Mouse (Mus musculus) embryonic facial prominence, embryonic 15.5 days (tissue): ENCODE results near the gene Gm7879. TPM values are rescaled to one million over a fixed set of nuclear protein-coding genes. Genes with fewer than 3 reads are reported as not detected.

Experiments
- ATAC-seq: fragments of 200-750 bp; cut with Nextera tagmentation; 2 replicates; pipeline ENCODE4 v1.8.0; 2017; ENCODE audit warnings: low read depth, moderate TSS enrichment; ENCODE audit not compliant: insufficient number of reproducible peaks, low FRiP score, low TSS enrichment
- H3K27ac ChIP-seq: fragments of 300-500 bp; sonication (generic); replicated peaks from 2 replicates; pipeline ENCODE4 v1.5.1; 2015; ENCODE audit warnings: mild to moderate bottlenecking, inconsistent platforms
- H3K27me3 ChIP-seq: fragments of 300-500 bp; sonication (generic); 2 replicates; pipeline ENCODE4 v1.6.1; 2015; ENCODE audit warnings: inconsistent platforms
- H3K36me3 ChIP-seq: fragments of 300-500 bp; sonication (generic); 2 replicates; pipeline ENCODE4 v1.6.1; 2015; ENCODE audit warnings: mild to moderate bottlenecking, inconsistent platforms
- H3K4me1 ChIP-seq: fragments of 300-500 bp; sonication (generic); 2 replicates; pipeline ENCODE4 v1.6.1; 2015; ENCODE audit warnings: inconsistent platforms
- H3K4me2 ChIP-seq: fragments of 300-500 bp; sonication (generic); replicated peaks from 2 replicates; pipeline ENCODE4 v1.6.1; 2015; ENCODE audit warnings: mild to moderate bottlenecking, inconsistent platforms
- H3K4me3 ChIP-seq: fragments of 300-500 bp; sonication (generic); replicated peaks from 2 replicates; pipeline ENCODE4 v1.5.1; 2015; ENCODE audit warnings: mild to moderate bottlenecking, inconsistent platforms
- H3K9ac ChIP-seq: fragments of 300-500 bp; sonication (generic); 2 replicates; pipeline ENCODE4 v1.6.1; 2015; ENCODE audit warnings: inconsistent platforms
- H3K9me3 ChIP-seq: fragments of 300-500 bp; sonication (generic); replicated peaks from 2 replicates; pipeline ENCODE4 v1.6.1; 2016; ENCODE audit warnings: inconsistent platforms
- WGBS: fragments of 180-500 bp; shearing (Covaris S2); methylation state at CpG from one replicate; pipeline ENCODE4 v1.1.7; 2015; 5-methylcytosine and 5-hydroxymethylcytosine counted together
- polyA plus RNA-seq: library from polyadenylated mRNA; unstranded; fragments of >200 nt; fragmentation: Nextera tagmentation; extraction: Ambion mirVana; gene quantifications from 2 replicates; pipeline ENCODE4 v1.2.1, GENCODE M21; 2015

Gene Gm7879
- polyA plus RNA-seq, 1 experiment from 2014 or later = not detected

GRCm38 (mm10) chr5:43895931-43896330 lies 17.0 kb upstream of the Gm7879 start:
- ATAC-seq = no peak
- Histone ChIP-seq H3K9me3 (no peaks in the 10 kb centered on the region), H3K27ac (no peak overlapping the region), H3K4me3 (no peak overlapping the region), H3K9ac (no peak overlapping the region), H3K4me2 (no peak overlapping the region), H3K27me3 (no peaks in the 10 kb centered on the region), H3K36me3 (no peaks in the 10 kb centered on the region), H3K4me1 (no peaks in the 10 kb centered on the region)
- WGBS = 44% methylated on average over 3 of the region's 3 CpGs

GRCm38 (mm10) chr5:43904685-43905084 lies 8.3 kb upstream of the Gm7879 start:
- no peaks in the 10 kb centered on the region for H3K4me1 ChIP-seq
- no peak overlapping the region for H3K4me3 ChIP-seq
- H3K9ac ChIP-seq = no peak overlapping the region
- H3K9me3 ChIP-seq = no peaks in the 10 kb centered on the region
- H3K36me3 ChIP-seq = no peaks in the 10 kb centered on the region
- no peak for ATAC-seq
- 92% methylated on average over 3 of the region's 3 CpGs for WGBS
- H3K27me3 ChIP-seq = no peaks in the 10 kb centered on the region
- H3K4me2 ChIP-seq = no peak overlapping the region
- no peak overlapping the region for H3K27ac ChIP-seq

GRCm38 (mm10) chr5:43909213-43909612 lies 3.7 kb upstream of the Gm7879 start:
- H3K27ac ChIP-seq = no peak overlapping the region
- WGBS = 49% methylated on average over 9 of the region's 9 CpGs
- no peaks in the 10 kb centered on the region for H3K27me3 ChIP-seq
- no peaks in the 10 kb centered on the region for H3K36me3 ChIP-seq
- H3K4me3 ChIP-seq = no peak overlapping the region
- H3K4me2 ChIP-seq = no peak overlapping the region
- ATAC-seq = no peak
- H3K9me3 ChIP-seq = no peaks in the 10 kb centered on the region
- no peak overlapping the region for H3K9ac ChIP-seq
- H3K4me1 ChIP-seq = no peaks in the 10 kb centered on the region

GRCm38 (mm10) chr5:43910006-43910405 lies 2.9 kb upstream of the Gm7879 start:
- Histone ChIP-seq H3K9me3 (no peaks in the 10 kb centered on the region), H3K27ac (no peak overlapping the region), H3K27me3 (no peaks in the 10 kb centered on the region), H3K9ac (no peak overlapping the region), H3K4me1 (no peaks in the 10 kb centered on the region), H3K4me3 (no peak overlapping the region), H3K36me3 (no peaks in the 10 kb centered on the region), H3K4me2 (no peak overlapping the region)
- 93% methylated on average over 6 of the region's 6 CpGs for WGBS
- ATAC-seq = no peak

- no peaks in the 10 kb centered on the region for H3K9me3 ChIP-seq
- H3K27me3 ChIP-seq = no peaks in the 10 kb centered on the region
- no peak overlapping the region for H3K27ac ChIP-seq
- H3K9ac ChIP-seq = no peak overlapping the region
- H3K4me1 ChIP-seq = no peaks in the 10 kb centered on the region
- no peaks in the 10 kb centered on the region for H3K36me3 ChIP-seq
- WGBS = 90% methylated on average over 4 of the region's 4 CpGs
- ATAC-seq = no peak
- no peak overlapping the region for H3K4me3 ChIP-seq
- H3K4me2 ChIP-seq = no peak overlapping the region
Observed at GRCm38 (mm10) chr5:43915261-43915886, 2.4 kb downstream of the Gm7879 start.

- ATAC-seq = no peak
- no peaks in the 10 kb centered on the region for H3K36me3 ChIP-seq
- H3K27ac ChIP-seq = no peak overlapping the region
- H3K9me3 ChIP-seq = no peaks in the 10 kb centered on the region
- no peaks in the 10 kb centered on the region for H3K4me1 ChIP-seq
- 85% methylated on average over 11 of the region's 11 CpGs for WGBS
- H3K4me3 ChIP-seq = no peak overlapping the region
- no peaks in the 10 kb centered on the region for H3K27me3 ChIP-seq
- no peak overlapping the region for H3K9ac ChIP-seq
- H3K4me2 ChIP-seq = no peak overlapping the region
Observed at GRCm38 (mm10) chr5:43921877-43922276, 8.9 kb downstream of the Gm7879 start.

GRCm38 (mm10) chr5:43923933-43924332 lies 11.0 kb downstream of the Gm7879 start:
- 35% methylated on average over 4 of the region's 4 CpGs for WGBS
- no peak for ATAC-seq
- Histone ChIP-seq H3K9ac (no peak overlapping the region), H3K4me2 (no peak overlapping the region), H3K27me3 (no peaks in the 10 kb centered on the region), H3K4me1 (no peaks in the 10 kb centered on the region), H3K36me3 (no peaks in the 10 kb centered on the region), H3K9me3 (no peaks in the 10 kb centered on the region), H3K4me3 (no peak overlapping the region), H3K27ac (no peak overlapping the region)

- Histone ChIP-seq H3K9ac (no peak overlapping the region), H3K4me2 (no peak overlapping the region), H3K4me1 (no peaks in the 10 kb centered on the region), H3K27ac (no peak overlapping the region), H3K4me3 (no peak overlapping the region), H3K9me3 (no peaks in the 10 kb centered on the region), H3K27me3 (no peaks in the 10 kb centered on the region), H3K36me3 (no peaks in the 10 kb centered on the region)
- ATAC-seq = no peak
Observed at GRCm38 (mm10) chr5:43927729-43928128, 14.8 kb downstream of the Gm7879 start.

GRCm38 (mm10) chr5:43933269-43933668 lies 20.3 kb downstream of the Gm7879 start:
- Histone ChIP-seq H3K36me3 (no peaks in the 10 kb centered on the region), H3K4me3 (no peak overlapping the region), H3K9ac (no peak overlapping the region), H3K27me3 (no peaks in the 10 kb centered on the region), H3K4me2 (no peak overlapping the region), H3K9me3 (no peaks in the 10 kb centered on the region), H3K4me1 (no peaks in the 10 kb centered on the region), H3K27ac (no peak overlapping the region)
- ATAC-seq = no peak
- 53% methylated on average over 2 of the region's 2 CpGs for WGBS

GRCm38 (mm10) chr5:43947330-43947977 lies 34.5 kb downstream of the Gm7879 start:
- ATAC-seq = no peak
- H3K4me2 ChIP-seq = peak overlapping the region; percentile 51
- peak overlapping the region; percentile 73 for H3K27ac ChIP-seq
- H3K36me3 ChIP-seq = no peaks in the 10 kb centered on the region
- H3K4me3 ChIP-seq = no peak overlapping the region
- no peaks in the 10 kb centered on the region for H3K9me3 ChIP-seq
- no peak overlapping the region for H3K9ac ChIP-seq
- H3K27me3 ChIP-seq = no peaks in the 10 kb centered on the region
- peaks cover 18% of the 10 kb centered on the region; the same call in 1 of the 2 replicates for H3K4me1 ChIP-seq
- 23% methylated on average over 9 of the region's 9 CpGs for WGBS

GRCm38 (mm10) chr5:43948111-43948743 lies 35.3 kb downstream of the Gm7879 start:
- peaks cover 18% of the 10 kb centered on the region; the same call in 1 of the 2 replicates for H3K4me1 ChIP-seq
- ATAC-seq = peak; percentile 91
- under 1% methylated on average over 27 of the region's 27 CpGs for WGBS
- H3K27ac ChIP-seq = peak overlapping the region; percentile 86
- H3K9ac ChIP-seq = no peak overlapping the region
- H3K27me3 ChIP-seq = no peaks in the 10 kb centered on the region
- H3K4me2 ChIP-seq = peak overlapping the region; percentile 51
- no peaks in the 10 kb centered on the region for H3K36me3 ChIP-seq
- H3K9me3 ChIP-seq = no peaks in the 10 kb centered on the region
- H3K4me3 ChIP-seq = peak overlapping the region; percentile 24
